Comparison of ENCODE assay signal across 18 mouse cellular contexts in the genomic region with DNA sequence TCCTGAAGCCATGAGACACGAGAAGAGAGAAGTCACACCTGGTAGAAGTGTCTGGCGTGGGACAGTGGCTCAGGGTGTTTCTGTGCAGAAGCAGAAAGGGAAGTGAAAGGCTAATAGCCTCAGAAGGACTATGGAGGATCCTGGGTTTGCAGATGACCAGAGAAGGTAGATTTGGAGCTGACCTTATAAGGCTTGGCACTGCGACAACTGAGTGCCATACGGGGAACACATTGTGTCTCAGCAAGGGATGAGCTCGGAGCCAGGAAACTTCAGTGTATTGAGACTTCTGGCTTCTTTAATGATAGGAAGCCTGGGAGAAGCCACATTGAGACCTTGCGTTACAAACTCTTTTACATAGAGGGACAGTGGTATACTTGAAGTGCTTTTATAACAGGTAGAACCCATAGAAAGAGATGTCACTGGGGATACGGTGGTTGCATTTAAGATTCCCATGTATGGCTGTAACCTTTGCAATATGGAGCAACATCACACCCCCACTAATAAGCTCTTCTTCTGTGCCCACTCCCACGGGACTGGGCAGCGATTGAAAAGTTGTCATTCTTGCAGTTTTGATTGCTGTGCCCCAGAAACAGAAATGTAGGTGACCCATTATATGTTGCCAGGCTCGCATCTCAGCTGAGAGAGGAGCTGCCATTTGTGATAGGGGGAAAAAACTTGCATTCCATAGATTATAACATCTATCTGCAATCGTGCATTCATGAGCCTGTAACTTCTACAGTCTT.
A peak's percentile ranks its signal among the peaks of the same experiment; 100 is the strongest.
DNase-seq lines count a peak whose midpoint lies in the region; ATAC-seq and TF ChIP-seq lines count a peak whose summit lies in the region.
"Had no signal": no experiment of that assay in that cellular context is flagged by ENCODE, and none has a peak within 500 bp of the region (broad histone marks: within the 10 kb centered on the region; RNA-seq: fewer than 3 reads in every experiment).

No protein-coding gene starts in this region.

- no peak overlapping the region for H3K27ac ChIP-seq in hindbrain, postnatal 0 days
- no peak overlapping the region for H3K27ac ChIP-seq in hindbrain, embryonic 10.5 days
- no peak overlapping the region for H3K27ac ChIP-seq in forebrain, postnatal 0 days (ENCODE audit: low read depth, low read length)
- H3K27ac ChIP-seq: embryonic facial prominence, embryonic 10.5 days; forebrain, embryonic 13.5 days; gastrocnemius, adult 2 months; heart, embryonic 10.5 days; hindbrain, embryonic 14.5 days had no signal

- WGBS in hindbrain, postnatal 0 days, result 79% methylated on average over 11 of the region's 11 CpGs
- WGBS in hindbrain, embryonic 10.5 days, result 90% methylated on average over 11 of the region's 11 CpGs
- 87% methylated on average over 11 of the region's 11 CpGs for WGBS in forebrain, postnatal 0 days

- no peaks in the 10 kb centered on the region for H3K36me3 ChIP-seq in hindbrain, postnatal 0 days (ENCODE audit: insufficient read depth, low read length)
- no peaks in the 10 kb centered on the region for H3K36me3 ChIP-seq in hindbrain, embryonic 10.5 days
- no peaks in the 10 kb centered on the region for H3K36me3 ChIP-seq in forebrain, postnatal 0 days (ENCODE audit: insufficient read depth)
- H3K36me3 ChIP-seq: embryonic facial prominence, embryonic 10.5 days; heart, embryonic 10.5 days had no signal

- ATAC-seq in hindbrain, postnatal 0 days, result no peak
- ATAC-seq in forebrain, postnatal 0 days, result no peak
- ATAC-seq: forebrain, embryonic 13.5 days; intestine, embryonic 16.5 days had no signal

- H3K4me2 ChIP-seq in hindbrain, postnatal 0 days (ENCODE audit: low read depth, low read length), result no peak overlapping the region
- H3K4me2 ChIP-seq in forebrain, postnatal 0 days (ENCODE audit: low read depth), result no peak overlapping the region
- H3K4me2 ChIP-seq: forebrain, embryonic 13.5 days; hindbrain, embryonic 14.5 days had no signal

- H3K27me3 ChIP-seq in hindbrain, postnatal 0 days (ENCODE audit: insufficient read depth, low read length), result no peaks in the 10 kb centered on the region
- no peaks in the 10 kb centered on the region for H3K27me3 ChIP-seq in hindbrain, embryonic 10.5 days (ENCODE audit: insufficient read depth, poor library complexity, severe bottlenecking)
- H3K27me3 ChIP-seq in forebrain, postnatal 0 days (ENCODE audit: insufficient read depth, low read length), result no peaks in the 10 kb centered on the region
- H3K27me3 ChIP-seq: forebrain, embryonic 13.5 days had no signal

- TF ChIP-seq CTCF in hindbrain, postnatal 0 days (IDR thresholded peaks at IDR 0.05; ENCODE audit: low read depth), result no peak
- TF ChIP-seq CTCF in forebrain, postnatal 0 days (IDR thresholded peaks at IDR 0.05; ENCODE audit: low read depth), result no peak

- peak; percentile 18 for DNase-seq in hindbrain, postnatal 0 days (ENCODE audit: low spot score)
- DNase-seq in hindbrain, embryonic 10.5 days (ENCODE audit: low spot score), result no peak
- peak; percentile 85 to 87 for DNase-seq in cerebellum, adult 18-20 months
- DNase-seq in cerebellum, adult 9-11 months, result peak; percentile 88
- peak; percentile 83 to 90 for DNase-seq in cerebellum, postnatal 36 days
- no peak for DNase-seq in forebrain, postnatal 0 days
- no peak for DNase-seq in urinary bladder, postnatal 14 days (ENCODE audit: low spot score)
- DNase-seq in spleen, adult 12 weeks (ENCODE audit: low spot score), result no peak
- DNase-seq: adrenal gland, postnatal 14 days; gastrocnemius, adult 2 months; heart, adult 18-20 months; heart, postnatal 10 days; kidney, adult 2 months had no signal

- no peak overlapping the region for H3K4me3 ChIP-seq in hindbrain, postnatal 0 days (ENCODE audit: low read length)
- no peak overlapping the region for H3K4me3 ChIP-seq in hindbrain, embryonic 10.5 days
- no peak overlapping the region for H3K4me3 ChIP-seq in forebrain, postnatal 0 days (ENCODE audit: low read depth, low read length)
- H3K4me3 ChIP-seq: embryonic facial prominence, embryonic 10.5 days; forebrain, embryonic 13.5 days; gastrocnemius, adult 2 months; heart, embryonic 10.5 days had no signal

- H3K9ac ChIP-seq in hindbrain, postnatal 0 days (replicated peaks; ENCODE audit: low read length), result no peak overlapping the region
- H3K9ac ChIP-seq in forebrain, postnatal 0 days, result no peak overlapping the region
- H3K9ac ChIP-seq: forebrain, embryonic 13.5 days; hindbrain, embryonic 14.5 days had no signal

- no peaks in the 10 kb centered on the region for H3K9me3 ChIP-seq in hindbrain, postnatal 0 days (ENCODE audit: low read length)
- H3K9me3 ChIP-seq in hindbrain, embryonic 10.5 days, result no peaks in the 10 kb centered on the region
- no peaks in the 10 kb centered on the region for H3K9me3 ChIP-seq in forebrain, postnatal 0 days (ENCODE audit: low read length)
- H3K9me3 ChIP-seq: embryonic facial prominence, embryonic 10.5 days; forebrain, embryonic 13.5 days; heart, embryonic 10.5 days had no signal

- no peaks in the 10 kb centered on the region; the same call in 1 of the 2 replicates for H3K4me1 ChIP-seq in hindbrain, postnatal 0 days (ENCODE audit: insufficient read depth, low read length)
- H3K4me1 ChIP-seq in hindbrain, embryonic 10.5 days (replicated peaks), result no peaks in the 10 kb centered on the region
- no peaks in the 10 kb centered on the region for H3K4me1 ChIP-seq in forebrain, postnatal 0 days (ENCODE audit: insufficient read depth)
- H3K4me1 ChIP-seq: embryonic facial prominence, embryonic 10.5 days; forebrain, embryonic 13.5 days; heart, embryonic 10.5 days had no signal

Comparison
In these comparisons a context has a peak if more than half of its experiments do, and no peak if none do; other contexts are left out.
1. DNase-seq: peak in hindbrain, postnatal 0 days (single experiment), cerebellum, adult 18-20 months (2 of 2), cerebellum, adult 9-11 months (single experiment) and cerebellum, postnatal 36 days (2 of 2); none in hindbrain, embryonic 10.5 days (single experiment), forebrain, postnatal 0 days (single experiment), urinary bladder, postnatal 14 days (single experiment) and spleen, adult 12 weeks (single experiment).